Mouse (Mus musculus) cerebellum, adult 11 months (tissue): ENCODE measurements around the gene Dab2ip.

Experiments used
- DNase-seq: peaks from one replicate; pipeline ENCODE4 v3.0.0; 2022

The Dab2ip gene

GRCm38 (mm10) chr2:35598819-35599218 is 40.8 kb downstream of the Dab2ip start:
- peak; percentile 48 for DNase-seq

- no peak for DNase-seq
Measured at GRCm38 (mm10) chr2:35601665-35602064, 43.6 kb downstream of the Dab2ip start.

GRCm38 (mm10) chr2:35607476-35607875 is 49.4 kb downstream of the Dab2ip start:
- DNase-seq = no peak

GRCm38 (mm10) chr2:35608856-35609255 is 50.8 kb downstream of the Dab2ip start:
- DNase-seq = peak; percentile 38

DNA sequence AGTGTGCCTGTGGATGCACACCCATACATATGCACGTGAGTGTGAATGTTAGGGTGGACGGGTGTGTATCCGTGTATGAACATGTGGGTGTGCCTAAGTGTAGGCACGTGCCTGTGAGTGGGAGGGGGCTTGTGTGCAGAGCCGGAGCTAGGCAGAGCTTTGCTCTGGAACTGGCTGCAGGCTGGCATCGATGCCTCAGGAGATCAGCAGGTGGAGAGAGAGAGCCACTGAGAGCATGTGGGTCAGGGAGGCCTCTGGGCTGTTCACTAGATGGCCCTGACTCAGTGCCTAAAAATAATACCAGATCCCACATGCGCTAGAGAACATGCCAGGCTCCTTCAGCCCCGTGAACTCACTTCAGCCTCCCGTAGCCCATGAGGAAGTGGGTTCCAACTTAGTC is 51.3 kb downstream of the Dab2ip start:
- DNase-seq = peak; percentile 77

DNA sequence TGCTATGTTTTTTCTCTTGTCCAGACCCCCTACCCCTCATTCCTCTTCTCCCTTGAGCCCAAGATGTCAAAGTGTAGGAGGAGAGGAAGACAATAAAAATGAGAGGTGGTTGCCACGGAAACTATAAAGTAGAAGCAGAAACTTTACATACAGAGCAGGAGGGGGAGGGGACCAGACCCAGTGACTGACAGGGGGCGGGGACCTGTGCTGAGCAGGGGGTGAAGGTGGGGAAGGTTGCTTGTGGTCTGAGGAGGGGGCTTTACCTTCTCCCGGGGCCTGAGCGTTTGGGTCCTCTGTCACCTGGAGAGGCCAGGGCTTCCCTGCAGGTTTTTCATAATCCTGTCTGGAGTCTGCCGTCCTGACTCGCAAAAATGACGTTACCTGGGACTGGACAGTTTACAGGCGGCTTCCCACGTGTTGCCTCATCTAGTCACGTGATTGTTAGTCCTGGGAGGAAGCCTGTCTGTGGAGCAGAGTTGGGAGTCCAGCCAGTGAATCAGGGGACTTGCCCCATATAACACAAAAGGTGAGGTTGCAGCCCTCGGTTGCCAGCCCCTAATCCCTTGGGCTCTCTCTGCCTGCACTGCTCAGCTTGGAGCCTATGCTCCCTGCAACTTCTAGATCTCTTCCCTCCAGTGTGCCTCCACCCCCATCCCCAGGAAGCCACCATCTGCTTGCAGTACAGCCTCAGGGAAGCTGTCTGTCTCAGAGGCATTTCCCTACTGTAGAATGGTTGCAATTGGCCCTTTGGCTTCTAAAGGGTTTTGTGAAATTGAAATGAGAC is 52.3 kb downstream of the Dab2ip start:
- DNase-seq = peak; percentile 57

- DNase-seq = peak; percentile 41
Measured at GRCm38 (mm10) chr2:35610976-35611375, 52.9 kb downstream of the Dab2ip start.

- no peak for DNase-seq
Measured at GRCm38 (mm10) chr2:35611645-35612044, 53.6 kb downstream of the Dab2ip start.

DNA sequence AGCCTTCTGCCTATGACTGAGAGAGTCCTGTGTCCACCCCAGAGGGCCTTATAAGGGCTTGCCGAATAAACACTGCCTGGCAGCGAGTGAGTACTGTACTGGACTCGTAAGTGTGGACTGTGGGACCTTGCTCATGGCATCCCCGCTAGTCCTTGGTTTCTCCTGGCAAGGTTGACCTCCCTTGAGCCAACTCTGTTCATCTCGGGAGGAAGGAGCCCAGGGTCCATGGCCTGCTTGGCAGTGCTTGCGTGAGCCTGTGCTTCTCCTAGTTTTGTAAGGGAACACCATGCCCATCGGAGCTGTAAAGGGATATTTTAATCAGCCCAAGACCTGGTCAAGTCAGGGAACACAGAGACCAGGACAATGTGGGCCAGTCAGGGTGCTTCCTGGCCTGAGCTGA is 54.2 kb downstream of the Dab2ip start:
- DNase-seq = no peak

DNA sequence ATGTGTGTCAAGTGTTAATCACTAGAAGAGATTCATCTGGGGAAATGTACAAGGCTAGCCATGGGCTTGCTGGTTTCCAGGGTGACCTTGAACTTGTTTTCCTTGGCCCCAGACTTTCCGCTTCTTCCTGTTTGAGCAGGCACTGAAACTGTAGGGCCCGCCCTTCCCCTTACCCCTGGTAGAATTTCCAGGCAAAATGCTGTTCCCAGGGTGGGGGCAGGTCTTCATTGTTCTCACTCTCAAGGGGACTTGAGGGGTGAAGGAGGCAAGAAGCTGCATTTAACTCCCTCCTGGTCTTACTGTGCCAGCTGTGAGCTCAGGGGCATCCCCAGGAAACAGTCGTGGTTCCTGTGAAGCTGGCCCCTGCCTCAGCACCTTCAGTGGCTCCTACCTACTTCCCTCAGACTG is 55.9 kb downstream of the Dab2ip start:
- DNase-seq = no peak

DNA sequence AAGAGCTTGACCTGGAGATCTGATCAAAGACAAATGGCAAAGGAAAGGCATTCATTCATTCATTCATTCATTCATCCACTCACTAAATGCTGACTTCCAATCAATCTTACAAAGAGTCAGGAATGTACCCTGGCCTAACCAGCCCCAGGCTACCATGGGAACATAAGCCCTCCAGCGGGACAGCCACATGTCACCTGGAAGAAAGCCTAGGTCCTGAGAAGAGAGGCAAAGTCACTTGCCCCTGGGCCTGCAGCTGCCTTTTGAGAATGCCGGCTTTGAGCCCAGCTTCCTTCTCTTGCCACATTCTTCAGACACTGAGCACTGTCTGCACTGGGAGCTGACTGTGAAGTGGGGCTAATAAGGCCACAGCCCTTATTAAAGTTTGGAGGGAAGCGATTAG is 56.3 kb downstream of the Dab2ip start:
- DNase-seq = no peak

DNA sequence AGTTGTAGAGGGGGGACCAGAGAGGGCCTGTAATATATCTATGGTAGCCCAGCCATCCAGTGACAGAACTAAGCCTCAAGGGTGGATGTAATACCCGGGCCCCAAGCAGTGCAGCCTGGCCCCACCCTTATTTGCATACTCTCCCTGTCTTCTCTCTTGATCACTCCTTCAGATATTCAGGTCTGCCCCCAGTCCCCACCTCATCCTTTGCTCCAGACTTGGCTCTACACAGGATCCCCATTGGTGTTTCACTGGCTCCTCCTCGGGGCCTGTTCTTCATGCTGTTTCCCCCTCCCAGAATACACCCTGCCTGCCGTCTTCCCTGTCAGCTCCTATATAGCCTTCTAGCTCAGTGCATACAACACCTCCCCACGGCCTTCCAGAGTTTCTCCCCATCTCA is 57.3 kb downstream of the Dab2ip start:
- DNase-seq = no peak

- DNase-seq = peak; percentile 46
Measured at GRCm38 (mm10) chr2:35615977-35616376, 57.9 kb downstream of the Dab2ip start.

DNA sequence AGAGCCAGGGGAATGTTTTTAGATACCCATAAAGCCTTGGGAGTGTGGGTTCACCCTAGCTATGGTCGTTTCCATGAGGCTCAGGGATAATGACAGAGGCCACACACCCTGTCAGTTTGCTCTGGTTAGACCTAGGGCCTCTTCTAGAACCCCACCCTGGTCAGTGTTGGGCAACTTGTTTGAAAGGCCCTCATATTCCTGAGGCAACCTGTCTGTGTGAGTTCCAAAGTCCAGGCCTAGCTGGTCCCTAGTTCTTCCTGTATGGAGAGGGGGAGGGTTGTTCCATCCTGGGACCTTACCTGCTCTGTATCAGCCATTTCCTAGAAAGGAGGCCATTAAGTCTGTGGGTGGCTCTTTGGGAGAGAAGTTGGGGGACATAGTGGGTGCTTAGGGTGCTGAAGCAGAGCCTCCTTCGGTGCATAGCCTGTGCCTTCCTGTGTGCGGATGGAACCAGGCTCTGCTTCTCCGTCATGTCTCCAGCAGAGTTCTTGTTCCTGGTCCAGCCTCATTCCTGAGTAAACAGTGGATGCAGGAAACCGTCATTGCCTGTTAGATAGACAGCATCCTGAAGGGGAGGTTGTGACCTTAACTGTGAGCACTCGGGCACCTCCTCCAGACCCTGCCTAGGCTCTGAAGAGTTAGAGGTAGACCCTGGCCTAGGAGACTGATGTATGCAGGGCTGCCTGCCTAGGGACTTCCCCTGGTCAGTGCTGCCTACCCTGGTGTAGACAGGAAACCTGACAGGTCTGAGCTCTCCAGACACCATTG is 59.0 kb downstream of the Dab2ip start:
- DNase-seq = no peak

GRCm38 (mm10) chr2:35618981-35619380 is 60.9 kb downstream of the Dab2ip start:
- DNase-seq = no peak

GRCm38 (mm10) chr2:35619532-35619931 is 61.5 kb downstream of the Dab2ip start:
- DNase-seq = peak; percentile 55

- DNase-seq = peak; percentile 36
Measured at GRCm38 (mm10) chr2:35620364-35621224, 62.5 kb downstream of the Dab2ip start.

DNA sequence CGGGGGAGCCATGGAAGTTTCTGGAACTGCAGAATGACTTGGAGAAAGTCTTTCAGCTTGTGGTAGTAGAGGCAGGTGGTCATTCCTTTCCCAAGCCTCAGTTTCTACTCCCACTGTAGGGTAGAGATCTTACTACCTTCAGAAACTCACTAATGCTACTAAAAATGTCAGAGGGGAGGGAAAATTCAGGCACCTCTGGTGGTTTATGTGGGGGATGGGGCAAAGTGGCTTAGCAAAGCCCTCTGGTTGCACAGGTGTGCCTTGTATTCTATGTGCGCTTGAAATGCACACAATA is 63.1 kb downstream of the Dab2ip start:
- no peak for DNase-seq

DNA sequence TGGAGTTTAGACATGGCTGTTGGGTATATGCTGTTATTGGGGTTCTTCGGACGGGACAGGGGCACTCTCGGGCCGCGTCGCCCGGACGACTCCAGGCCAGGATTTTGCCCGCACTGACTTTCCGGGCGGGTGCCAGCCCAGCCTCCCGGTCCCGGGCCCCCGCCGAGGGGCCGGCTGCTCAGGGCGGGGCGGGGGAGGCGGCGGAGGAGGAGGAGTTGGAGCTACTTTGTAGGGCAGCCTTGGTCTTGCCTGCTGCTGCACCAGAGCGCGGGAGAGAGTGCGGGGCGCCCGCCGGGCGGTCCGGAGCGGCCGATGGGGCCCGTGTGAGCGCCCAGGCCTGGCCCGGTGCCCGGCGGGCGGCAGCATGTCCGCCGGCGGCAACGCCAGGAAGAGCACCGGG is 63.7 kb downstream of the Dab2ip start:
- peak; percentile 89 for DNase-seq

DNA sequence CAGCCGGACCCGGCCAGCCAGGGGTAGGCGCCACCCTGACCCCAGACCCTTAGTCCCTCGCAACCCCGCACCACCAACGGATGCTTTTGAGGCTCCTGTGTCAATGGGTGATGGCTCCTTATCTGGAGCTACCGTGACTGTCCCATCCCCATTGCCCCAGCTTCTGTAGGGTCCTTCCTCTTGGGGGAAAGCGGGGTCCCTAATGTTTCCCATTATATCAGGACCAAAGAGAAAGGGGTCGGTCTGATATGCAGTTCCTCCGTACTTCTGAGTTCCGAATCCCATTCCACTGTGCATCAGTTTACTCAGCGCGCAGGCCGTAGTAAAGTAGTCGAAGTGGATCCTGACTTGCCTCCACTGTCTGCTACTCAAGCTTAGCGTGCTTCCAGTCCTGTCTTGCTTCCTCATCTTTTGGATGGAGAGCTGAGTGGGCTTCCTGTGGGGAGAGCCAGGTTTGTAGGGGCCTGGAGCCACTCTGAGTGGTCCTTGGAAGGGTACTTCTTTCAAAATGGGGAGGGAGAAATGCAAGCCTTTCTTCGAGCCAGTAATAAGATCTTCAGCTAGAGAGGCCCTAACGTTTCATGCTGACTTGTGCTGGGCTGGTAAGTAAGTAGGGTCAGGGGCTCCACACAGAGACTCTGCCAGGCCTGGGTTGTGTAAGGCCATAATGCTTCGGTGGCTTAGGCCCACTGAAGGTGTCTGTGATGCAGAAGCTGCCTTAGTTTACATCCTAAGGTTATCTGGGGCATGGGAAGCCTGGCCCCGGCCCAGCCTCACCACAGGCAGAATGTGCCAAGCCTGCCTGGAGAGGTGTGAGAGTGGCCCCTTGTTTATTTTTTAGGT is 64.4 kb downstream of the Dab2ip start:
- peak; percentile 52 for DNase-seq

- no peak for DNase-seq
Measured at GRCm38 (mm10) chr2:35623104-35623377, 65.0 kb downstream of the Dab2ip start.

GRCm38 (mm10) chr2:35623431-35624148 is 65.5 kb downstream of the Dab2ip start:
- DNase-seq = peak; percentile 50
